Mouse (Mus musculus) forebrain, embryonic 10.5 days (tissue): Measurements from ENCODE around the gene Sema5b. TPM values are rescaled to one million over a fixed set of nuclear protein-coding genes. Genes with fewer than 3 reads are reported as not detected.
"Not testable (repeated sequence)": the region's sequence is repeated elsewhere in the genome, so short reads cannot be mapped to it uniquely, and the experiment has no call there.

ENCODE experiments used
- DNase-seq: peaks from one replicate; pipeline ENCODE4 v3.0.0-alpha.2; 2017; ENCODE audit warnings: low spot score; ENCODE audit errors: extremely low spot score
- H3K27ac ChIP-seq: fragments of 300-500 bp; sonication (generic); 2 replicates; pipeline ENCODE4 v1.5.1; 2016; ENCODE audit warnings: mild to moderate bottlenecking
- H3K27me3 ChIP-seq: fragments of 300-500 bp; sonication (generic); 2 replicates; pipeline ENCODE4 v1.6.1; 2016; ENCODE audit warnings: mild to moderate bottlenecking; ENCODE audit not compliant: poor library complexity, severe bottlenecking
- H3K36me3 ChIP-seq: fragments of 300-500 bp; sonication (generic); replicated peaks from 2 replicates; pipeline ENCODE4 v1.6.1; 2016; ENCODE audit warnings: mild to moderate bottlenecking, moderate library complexity
- H3K4me1 ChIP-seq: fragments of 300-500 bp; sonication (generic); 2 replicates; pipeline ENCODE4 v1.6.1; 2016
- H3K4me3 ChIP-seq: fragments of 300-500 bp; sonication (generic); 2 replicates; pipeline ENCODE4 v1.5.1; 2016; ENCODE audit warnings: mild to moderate bottlenecking, moderate library complexity
- H3K9me3 ChIP-seq: fragments of 300-500 bp; sonication (generic); 2 replicates; pipeline ENCODE4 v1.6.1; 2016; ENCODE audit warnings: mild to moderate bottlenecking, moderate library complexity
- WGBS: fragments of 180-500 bp; shearing (Covaris S2); methylation state at CpG from one replicate; pipeline ENCODE4 v1.1.7; 2016; 5-methylcytosine and 5-hydroxymethylcytosine counted together
- polyA plus RNA-seq: library from polyadenylated mRNA; unstranded; fragments of >200 nt; fragmentation: Nextera tagmentation; extraction: Ambion mirVana; gene quantifications from 2 replicates; pipeline ENCODE4 v1.2.1, GENCODE M21; 2016

Sema5b gene
- polyA plus RNA-seq, 1 experiment from 2014 or later = 37.5 TPM

GRCm38 (mm10) chr16:35561541-35561940, 20.6 kb downstream of the Sema5b start:
- WGBS = 79% methylated on average over 6 of the region's 6 CpGs

GRCm38 (mm10) chr16:35564246-35564905, 23.4 kb downstream of the Sema5b start:
- H3K4me1 ChIP-seq = peaks cover 67% of the 10 kb centered on the region
- H3K36me3 ChIP-seq = peaks cover 21% of the 10 kb centered on the region
- H3K27ac ChIP-seq = peak overlapping the region; percentile 80
- DNase-seq = peak; percentile 77
- H3K4me3 ChIP-seq = peak overlapping the region; percentile 19; the same call in 1 of the 2 replicates
- H3K27me3 ChIP-seq = no peaks in the 10 kb centered on the region; the same call in 1 of the 2 replicates
- WGBS = 53% methylated on average over 22 of the region's 22 CpGs
- no peaks in the 10 kb centered on the region for H3K9me3 ChIP-seq

More at GRCm38 (mm10) chr16:35561541-35561940, 20.6 kb downstream of the Sema5b start:
- Histone ChIP-seq H3K4me3 (no peak overlapping the region), H3K27me3 (no peaks in the 10 kb centered on the region), H3K36me3 (peaks cover 39% of the 10 kb centered on the region), H3K27ac (peak overlapping the region; percentile 48), H3K9me3 (no peaks in the 10 kb centered on the region), H3K4me1 (peaks cover 57% of the 10 kb centered on the region)
- no peak for DNase-seq

GRCm38 (mm10) chr16:35565601-35566000, 24.7 kb downstream of the Sema5b start:
- H3K4me1 ChIP-seq = peaks cover 73% of the 10 kb centered on the region
- not testable (repeated sequence) for H3K27me3 ChIP-seq, H3K9me3 ChIP-seq, DNase-seq, H3K4me3 ChIP-seq
- peak overlapping the region; percentile 80 for H3K27ac ChIP-seq
- 95% methylated on average over 5 of the region's 5 CpGs for WGBS
- peaks cover 21% of the 10 kb centered on the region for H3K36me3 ChIP-seq

DNA sequence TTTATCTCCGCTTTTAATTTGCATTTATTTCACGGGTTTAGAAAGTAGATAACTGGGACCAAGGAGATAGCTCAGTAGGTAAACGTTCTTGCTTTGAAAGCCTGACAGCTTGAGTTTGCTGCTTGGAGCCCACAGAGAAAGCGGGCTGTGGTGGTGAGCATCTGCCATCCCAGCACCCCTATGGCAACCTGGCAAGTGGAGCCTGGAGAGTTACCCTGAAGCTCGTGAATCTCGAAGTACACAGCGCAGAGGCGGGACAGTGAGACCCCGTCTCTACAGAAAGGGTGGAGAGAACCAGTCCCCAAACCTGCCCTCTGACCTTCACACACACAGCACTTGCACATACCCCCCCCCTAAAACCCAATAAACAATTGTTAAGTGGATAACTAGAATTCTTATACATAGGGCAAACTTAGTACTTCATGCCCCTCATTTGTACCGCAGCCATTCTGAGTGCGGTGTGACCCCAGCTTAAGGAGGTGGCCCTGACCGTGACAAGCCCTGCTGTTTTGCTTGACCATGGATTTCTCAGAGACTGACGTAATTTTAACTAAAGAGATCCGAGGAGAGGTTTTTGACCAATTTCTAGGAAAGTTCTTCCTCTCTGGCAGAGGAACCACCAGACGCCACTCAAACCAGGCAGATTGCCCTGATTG, 27.4 kb downstream of the Sema5b start:
- no peak for DNase-seq
- Histone ChIP-seq H3K4me3 (no peak overlapping the region), H3K27ac (peak overlapping the region; percentile 21; the same call in 1 of the 2 replicates), H3K9me3 (no peaks in the 10 kb centered on the region), H3K27me3 (no peaks in the 10 kb centered on the region; the same call in 1 of the 2 replicates), H3K4me1 (peaks cover 73% of the 10 kb centered on the region), H3K36me3 (0 out of 2 replicates have a peak, but pooled peaks cover 6% of the 10 kb centered on the region)
- 82% methylated on average over 15 of the region's 15 CpGs for WGBS

DNA sequence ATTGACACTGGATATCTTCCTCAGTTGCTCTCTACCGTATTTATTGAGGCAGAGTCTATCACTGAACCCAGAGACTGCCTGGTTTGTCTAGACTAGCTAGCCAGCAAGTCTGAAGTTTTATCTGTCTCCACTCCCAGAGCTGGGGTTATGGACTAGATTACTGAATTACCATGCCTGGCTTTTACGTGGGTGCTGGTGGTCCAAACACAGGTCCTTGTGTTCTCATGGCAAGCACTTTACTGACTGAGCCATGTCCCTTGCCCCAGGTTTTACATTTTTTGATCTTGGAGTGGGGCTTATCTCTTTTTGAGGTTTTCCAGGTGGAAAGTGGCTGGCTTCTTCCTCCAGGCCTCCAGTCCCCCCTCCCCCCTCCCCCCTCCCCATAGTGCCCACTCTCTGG, 28.4 kb downstream of the Sema5b start:
- Histone ChIP-seq H3K4me1 (peaks cover 73% of the 10 kb centered on the region), H3K4me3 (no peak overlapping the region), H3K9me3 (no peaks in the 10 kb centered on the region), H3K36me3 (0 out of 2 replicates have a peak, but pooled peaks cover 3% of the 10 kb centered on the region), H3K27ac (peak overlapping the region; percentile 41), H3K27me3 (no peaks in the 10 kb centered on the region; the same call in 1 of the 2 replicates)
- DNase-seq = no peak
- WGBS = 60% methylated on average over 2 of the region's 2 CpGs

DNA sequence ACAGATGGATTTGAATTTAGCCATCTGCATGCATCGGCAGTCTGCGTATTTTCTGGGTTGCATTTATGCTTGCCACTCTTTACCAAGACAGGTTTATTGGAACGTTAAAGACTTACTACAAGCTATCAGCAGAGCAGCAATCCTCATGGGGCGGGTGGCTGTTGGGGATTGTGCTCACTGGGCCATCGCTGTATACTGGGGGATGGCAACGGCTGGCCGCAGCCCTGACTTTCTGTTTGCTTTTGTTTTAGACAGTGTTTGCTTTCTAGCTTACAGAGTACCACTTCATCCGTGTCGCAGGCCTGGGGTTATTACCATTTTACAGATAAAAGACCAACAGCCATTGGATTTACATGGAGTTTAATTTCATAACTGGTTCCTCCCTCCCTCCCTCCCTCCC, 28.8 kb downstream of the Sema5b start:
- Histone ChIP-seq H3K4me1 (peaks cover 73% of the 10 kb centered on the region), H3K9me3 (no peaks in the 10 kb centered on the region), H3K36me3 (0 out of 2 replicates have a peak, but pooled peaks cover 3% of the 10 kb centered on the region), H3K27ac (peak overlapping the region; percentile 41), H3K4me3 (no peak overlapping the region), H3K27me3 (no peaks in the 10 kb centered on the region; the same call in 1 of the 2 replicates)
- WGBS = 70% methylated on average over 9 of the region's 9 CpGs
- DNase-seq = no peak

DNA sequence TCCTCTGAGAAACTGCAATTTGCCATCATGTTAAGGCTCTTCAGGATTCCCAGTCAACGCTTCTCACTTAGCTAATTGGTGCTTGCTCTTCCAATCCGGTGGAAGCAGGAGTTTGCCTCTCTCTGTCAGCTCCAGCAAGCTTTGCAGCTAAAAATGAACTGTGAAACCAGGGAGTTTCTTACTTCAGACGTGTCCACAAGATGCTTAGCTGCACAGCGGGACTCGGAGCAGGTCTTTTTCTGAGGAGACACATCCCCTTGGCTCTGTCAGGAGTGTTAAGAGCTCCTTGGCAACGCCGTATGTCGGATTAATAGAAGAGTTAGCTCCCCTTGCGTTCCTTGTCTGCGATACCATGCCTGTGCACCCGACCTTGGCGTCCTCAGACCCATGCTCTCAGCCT, 29.7 kb downstream of the Sema5b start:
- H3K9me3 ChIP-seq = no peaks in the 10 kb centered on the region
- 69% methylated on average over 12 of the region's 12 CpGs for WGBS
- H3K4me1 ChIP-seq = peaks cover 75% of the 10 kb centered on the region
- H3K27me3 ChIP-seq = no peaks in the 10 kb centered on the region; the same call in 1 of the 2 replicates
- H3K4me3 ChIP-seq = no peak overlapping the region
- H3K27ac ChIP-seq = peak overlapping the region; percentile 44
- DNase-seq = no peak
- 0 out of 2 replicates have a peak, but pooled peaks cover 3% of the 10 kb centered on the region for H3K36me3 ChIP-seq

GRCm38 (mm10) chr16:35573586-35573985, 32.6 kb downstream of the Sema5b start:
- Histone ChIP-seq H3K36me3 (peaks cover 12% of the 10 kb centered on the region), H3K27me3 (no peaks in the 10 kb centered on the region; the same call in 1 of the 2 replicates), H3K27ac (0 out of 2 replicates have a peak overlapping the region, but pooled peaks have one; percentile 31), H3K4me1 (peaks cover 60% of the 10 kb centered on the region), H3K4me3 (no peak overlapping the region), H3K9me3 (no peaks in the 10 kb centered on the region)
- DNase-seq = no peak
- 92% methylated on average over 3 of the region's 3 CpGs for WGBS

DNA sequence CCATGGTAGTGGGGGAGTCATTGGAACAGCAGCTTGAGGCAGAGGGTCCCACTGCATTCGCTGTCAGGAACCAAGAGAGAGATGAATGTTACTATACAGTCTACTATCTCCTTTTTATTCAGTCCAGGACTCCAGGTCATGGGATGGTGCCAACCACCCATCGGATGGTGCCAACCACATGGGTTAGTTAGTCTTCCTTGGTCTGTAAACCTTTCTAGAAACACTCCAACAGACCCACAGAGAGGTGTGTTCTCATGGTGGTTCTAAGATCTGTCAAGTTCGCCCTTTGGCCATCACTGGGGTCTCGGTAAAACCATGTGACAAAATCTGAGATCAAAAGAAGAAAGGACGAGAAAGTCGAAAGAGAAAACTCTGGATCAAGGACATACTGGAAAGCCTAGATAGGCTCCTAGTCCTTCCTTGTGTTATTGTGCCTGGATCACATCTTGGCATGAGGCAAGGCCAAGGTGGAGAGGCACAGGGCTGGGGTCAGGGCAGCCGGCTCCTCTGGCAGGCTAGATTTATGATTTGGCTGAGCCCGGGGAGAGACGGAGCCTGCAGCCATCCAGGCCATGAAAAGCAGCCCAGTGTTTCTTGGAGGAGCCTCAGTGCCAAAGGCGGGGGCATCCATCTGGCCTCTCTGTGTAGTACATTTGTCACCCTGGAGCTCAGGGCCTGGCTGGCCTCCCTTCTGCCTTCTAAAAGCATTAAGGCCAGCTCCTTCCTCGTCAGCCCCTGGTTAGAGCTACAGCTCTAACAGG, 36.4 kb downstream of the Sema5b start:
- Histone ChIP-seq H3K4me1 (peaks cover 60% of the 10 kb centered on the region), H3K27me3 (no peaks in the 10 kb centered on the region), H3K4me3 (no peak overlapping the region), H3K9me3 (no peaks in the 10 kb centered on the region), H3K36me3 (peaks cover 17% of the 10 kb centered on the region), H3K27ac (0 out of 2 replicates have a peak overlapping the region, but pooled peaks have one; percentile 17)
- DNase-seq = no peak
- WGBS = 92% methylated on average over 11 of the region's 11 CpGs

DNA sequence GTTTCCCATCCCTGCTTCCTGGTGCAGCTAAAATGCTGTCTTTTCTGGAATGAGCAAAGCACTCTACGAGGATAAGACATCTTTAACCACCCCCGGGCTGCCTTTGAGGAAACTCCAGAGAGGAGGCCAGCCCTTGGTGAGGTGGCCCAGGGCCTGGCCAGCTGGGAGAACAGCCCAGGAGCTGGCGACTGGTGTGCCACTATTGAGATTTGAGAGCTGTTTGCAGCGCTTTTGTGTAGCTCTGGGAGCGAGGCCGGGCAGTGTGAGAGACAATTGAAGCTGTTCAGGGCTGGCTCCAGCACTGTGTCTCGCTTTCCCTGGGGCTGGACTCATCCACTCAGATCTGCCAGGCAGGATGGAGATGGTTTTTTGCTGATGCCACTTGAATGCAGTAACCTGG, 40.4 kb downstream of the Sema5b start:
- H3K27ac ChIP-seq = peak overlapping the region; percentile 82
- no peaks in the 10 kb centered on the region for H3K9me3 ChIP-seq
- 24% methylated on average over 7 of the region's 7 CpGs for WGBS
- H3K4me1 ChIP-seq = peaks cover 66% of the 10 kb centered on the region
- 0 out of 2 replicates have a peak, but pooled peaks cover 7% of the 10 kb centered on the region for H3K27me3 ChIP-seq
- no peak for DNase-seq
- H3K4me3 ChIP-seq = no peak overlapping the region
- peaks cover 17% of the 10 kb centered on the region for H3K36me3 ChIP-seq

DNA sequence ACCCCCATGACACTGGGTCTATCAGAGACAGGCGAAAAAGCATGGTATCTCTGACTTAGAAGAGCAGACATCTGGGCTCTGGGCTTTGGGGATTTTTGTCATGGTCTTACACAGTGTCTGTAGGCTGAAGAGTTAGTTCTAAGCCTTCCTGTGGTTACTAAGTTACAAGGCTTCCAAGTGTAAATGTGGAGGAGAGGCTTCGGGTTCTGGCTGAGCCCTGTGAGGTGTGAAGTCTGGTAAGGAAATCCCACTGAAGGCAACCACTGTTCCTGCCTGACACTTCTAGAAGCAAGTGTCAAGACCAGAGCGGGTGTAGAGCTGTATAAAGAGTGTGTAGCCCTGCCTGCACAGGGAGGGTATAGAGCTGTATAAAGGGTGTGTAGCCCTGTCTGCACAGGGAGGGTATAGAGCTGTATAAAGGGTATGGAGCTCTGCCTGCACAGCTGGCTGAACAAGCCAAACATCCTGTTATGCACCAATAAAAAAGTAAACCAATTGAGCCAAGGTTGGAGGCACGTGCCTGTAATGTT, 42.7 kb downstream of the Sema5b start:
- 81% methylated on average over 4 of the region's 4 CpGs for WGBS
- DNase-seq = no peak
- Histone ChIP-seq H3K27me3 (0 out of 2 replicates have a peak, but pooled peaks cover 7% of the 10 kb centered on the region), H3K9me3 (no peaks in the 10 kb centered on the region), H3K4me3 (no peak overlapping the region), H3K27ac (no peak overlapping the region), H3K36me3 (peaks cover 7% of the 10 kb centered on the region; the same call in 1 of the 2 replicates), H3K4me1 (peaks cover 88% of the 10 kb centered on the region)

DNA sequence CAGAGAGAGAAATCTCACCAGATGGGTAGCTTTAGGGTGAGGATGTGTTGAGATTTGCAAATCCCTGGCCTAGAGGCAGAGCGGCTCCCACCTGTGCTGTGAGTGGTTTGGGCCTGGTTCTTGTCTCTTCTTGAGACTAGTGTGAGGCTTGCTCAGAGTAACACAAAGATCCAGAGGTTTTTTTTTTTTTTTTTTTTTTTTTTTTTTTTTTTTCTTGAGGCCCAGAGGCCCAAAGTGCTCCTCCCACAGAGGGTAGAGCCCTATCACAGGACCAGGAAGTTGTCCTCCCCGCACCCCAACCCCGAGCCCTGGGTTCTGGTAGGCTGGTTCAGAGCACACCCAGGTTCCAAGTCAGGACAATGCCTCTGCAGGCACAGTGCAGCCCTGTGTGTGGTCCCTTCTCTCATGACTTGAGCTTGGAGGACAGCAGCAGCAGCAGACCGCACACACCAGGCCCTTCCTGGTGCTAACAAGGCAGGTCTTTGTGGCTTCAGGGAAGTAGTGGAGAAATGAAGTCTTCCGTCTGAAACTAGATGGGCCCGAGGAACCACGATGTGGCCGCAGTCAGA, 44.3 kb downstream of the Sema5b start:
- WGBS = 59% methylated on average over 8 of the region's 8 CpGs
- Histone ChIP-seq H3K9me3 (no peaks in the 10 kb centered on the region), H3K27ac (peak overlapping the region; percentile 80), H3K4me1 (peaks cover 99% of the 10 kb centered on the region), H3K27me3 (peaks cover 14% of the 10 kb centered on the region; the same call in 1 of the 2 replicates), H3K4me3 (no peak overlapping the region), H3K36me3 (no peaks in the 10 kb centered on the region; the same call in 1 of the 2 replicates)
- DNase-seq = peak; percentile 36
